Mouse (Mus musculus) mouse embryonic stem cell (cell line): Measurements from ENCODE around the gene Trf.
"Not testable (repeated sequence)": the region's sequence is repeated elsewhere in the genome, so short reads cannot be mapped to it uniquely, and the experiment has no call there.

ENCODE experiments used
- in situ Hi-C, 2 experiments: fragments of 300-500 bp; cut with MboI; formaldehyde crosslinking; loops; 1 replicate in 1 of 2; 3 replicates in 1 of 2; pipeline ENCODE4 v1.14.3; 2019 to 2020; ENCODE audit warnings: low sequenced_read_pairs in 2 of 2, low pct_unique_long_range_greater_than_20kb in 1 of 2, mixed read lengths in 1 of 2; ENCODE audit not compliant: unreplicated experiment in 1 of 2

The Trf gene

GRCm38 (mm10) chr9:103180303-103180702 is 49.9 kb downstream of the Trf start:
- in situ Hi-C loops = no loop called here

GRCm38 (mm10) chr9:103175692-103176091 is 54.6 kb downstream of the Trf start:
- in situ Hi-C loops = no loop called here

GRCm38 (mm10) chr9:103174771-103175519 is 55.3 kb downstream of the Trf start:
- in situ Hi-C loops = no loop called here

- in situ Hi-C loops = no loop called here
Observed at GRCm38 (mm10) chr9:103168771-103169170, 61.5 kb downstream of the Trf start.

- in situ Hi-C loops = no loop called here
Observed at GRCm38 (mm10) chr9:103168046-103168445, 62.2 kb downstream of the Trf start.

GRCm38 (mm10) chr9:103163806-103164205 is 66.4 kb downstream of the Trf start:
- in situ Hi-C loops = no loop called here

GRCm38 (mm10) chr9:103155158-103155557 is 75.1 kb downstream of the Trf start:
- in situ Hi-C loops = not testable (repeated sequence)

- in situ Hi-C loops = no loop called here
Observed at GRCm38 (mm10) chr9:103154568-103154967, 75.7 kb downstream of the Trf start.
